Mouse (Mus musculus): ENCODE measurements around the gene Lcmt2.
A peak's percentile ranks its signal among the peaks of the same experiment; 100 is the strongest.

Lcmt2 gene

GRCm38 (mm10) chr2:121109695-121110094 lies 30.8 kb downstream of the Lcmt2 start, which contains the start of gene Tgm7:
Gene Tgm7, minus strand, starts transcription at chr2:121109795.
- DNase-seq = no peak

- DNase-seq = no peak
These were observed 34.5 kb downstream of the Lcmt2 start for GRCm38 (mm10) chr2:121105940-121106339.

- peak; percentile 83 to 86 for DNase-seq
These were observed 38.4 kb downstream of the Lcmt2 start for GRCm38 (mm10) chr2:121102051-121102450.

GRCm38 (mm10) chr2:121089751-121090150 lies 50.7 kb downstream of the Lcmt2 start:
- DNase-seq = no peak

GRCm38 (mm10) chr2:121088507-121088906 lies 51.9 kb downstream of the Lcmt2 start:
- no peak for DNase-seq

GRCm38 (mm10) chr2:121085480-121086185 lies 54.8 kb downstream of the Lcmt2 start, which contains the start of gene Tgm5:
Gene Tgm5, minus strand, starts transcription at chr2:121085841.
- DNase-seq = peak; percentile 22 to 38

- no peak for DNase-seq
These were observed 57.8 kb downstream of the Lcmt2 start for GRCm38 (mm10) chr2:121082626-121083025.
